Mouse (Mus musculus): ENCODE results near the gene Fam161b. TPM values are rescaled to one million over a fixed set of nuclear protein-coding genes. Genes with fewer than 3 reads are reported as not detected.

Gene Fam161b
- polyA plus RNA-seq, 1 experiment from 2014 or later = 1.0 TPM

DNA sequence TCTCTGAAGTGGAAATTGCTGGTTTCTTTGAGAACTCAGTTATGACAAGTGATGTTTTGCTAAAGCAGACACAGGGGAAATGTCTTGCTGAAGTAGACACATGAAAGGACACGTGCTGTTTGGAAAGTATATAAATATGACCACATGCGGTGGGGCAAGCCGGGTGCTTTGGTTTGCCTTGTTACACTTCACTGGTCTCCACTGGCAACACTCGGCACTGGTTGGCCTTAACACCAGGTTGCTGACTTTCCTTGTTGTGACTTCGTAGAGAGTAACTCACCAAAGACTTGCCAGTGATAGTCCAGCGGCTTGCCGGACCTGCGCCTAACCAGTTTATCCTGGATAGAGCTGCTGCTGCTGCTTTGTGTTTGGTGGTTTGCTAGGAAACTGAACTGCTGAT, 26.5 kb upstream of the Fam161b start:
- Histone ChIP-seq H3K9me3 (replicated peaks; ENCODE audit: control insufficient read depth, low read length) (no peaks in the 10 kb centered on the region), H3K9ac (ENCODE audit: low read depth, low read length) (no peak overlapping the region), H3K27ac (ENCODE audit: low read length) (no peak overlapping the region), H3K4me1 (ENCODE audit: control insufficient read depth, low read depth, low read length) (peaks cover 11% of the 10 kb centered on the region), H3K27me3 (ENCODE audit: control insufficient read depth, insufficient read depth, low read depth, low read length) (no peaks in the 10 kb centered on the region), H3K4me2 (ENCODE audit: low read depth, low read length) (no peak overlapping the region), H3K36me3 (ENCODE audit: control insufficient read depth, insufficient read depth) (no peaks in the 10 kb centered on the region; the same call in 1 of the 2 replicates), H3K4me3 (ENCODE audit: low read depth, low read length) (no peak overlapping the region)
- ATAC-seq (ENCODE audit: low read depth) = no peak
- WGBS (ENCODE audit: insufficient replicate concordance) = 84% methylated on average over 8 of the region's 8 CpGs

DNA sequence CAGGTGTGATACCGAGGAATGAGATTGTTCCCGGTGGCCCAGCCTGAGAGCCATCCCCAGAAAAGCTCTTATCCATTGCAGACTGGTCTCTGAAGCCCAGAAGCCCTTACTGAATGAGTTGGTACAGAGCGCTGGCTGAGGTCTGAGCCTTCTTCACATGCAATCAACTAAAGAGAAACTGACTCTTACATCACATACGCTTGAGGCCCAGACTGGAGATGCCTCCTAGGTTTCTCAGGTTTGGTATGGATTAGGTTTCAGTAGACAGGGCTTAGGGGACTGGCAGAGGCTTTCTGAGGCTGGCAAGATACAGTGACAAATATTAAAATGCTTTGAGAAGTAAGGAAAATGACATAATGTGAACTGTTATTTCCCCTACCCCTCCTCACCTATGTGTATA, 23.8 kb upstream of the Fam161b start:
- Histone ChIP-seq H3K36me3 (ENCODE audit: control insufficient read depth, insufficient read depth) (peaks cover 3% of the 10 kb centered on the region; the same call in 1 of the 2 replicates), H3K4me2 (ENCODE audit: low read depth, low read length) (no peak overlapping the region), H3K9me3 (replicated peaks; ENCODE audit: control insufficient read depth, low read length) (no peaks in the 10 kb centered on the region), H3K4me3 (ENCODE audit: low read depth, low read length) (no peak overlapping the region), H3K27ac (ENCODE audit: low read length) (peak overlapping the region; percentile 33; the same call in 1 of the 2 replicates), H3K27me3 (ENCODE audit: control insufficient read depth, insufficient read depth, low read depth, low read length) (no peaks in the 10 kb centered on the region), H3K4me1 (ENCODE audit: control insufficient read depth, low read depth, low read length) (peaks cover 11% of the 10 kb centered on the region), H3K9ac (ENCODE audit: low read depth, low read length) (no peak overlapping the region)
- ATAC-seq (ENCODE audit: low read depth) = no peak
- 79% methylated on average over 4 of the region's 4 CpGs for WGBS (ENCODE audit: insufficient replicate concordance)

DNA sequence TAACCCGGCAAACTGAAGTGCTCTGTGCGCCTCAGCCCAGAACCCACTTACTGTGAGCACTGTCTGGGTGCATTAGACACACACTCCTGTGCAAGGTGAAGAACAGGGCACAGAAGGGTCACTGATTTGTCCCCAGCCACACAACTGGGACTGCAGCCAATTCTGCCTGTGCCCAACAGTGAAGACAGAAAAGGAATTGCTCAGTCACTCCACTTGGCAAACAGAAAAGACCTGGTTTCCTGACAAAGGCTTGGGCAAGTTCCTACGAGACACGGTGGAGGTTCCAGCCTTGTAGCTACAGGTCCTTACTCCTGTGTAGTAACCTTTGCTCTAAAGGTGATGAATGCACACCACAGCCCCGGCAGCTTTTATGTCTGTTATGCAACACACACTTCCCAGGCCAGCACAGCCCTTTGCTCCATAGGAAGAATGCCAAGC, 23.0 kb upstream of the Fam161b start:
- 54% methylated on average over 5 of the region's 5 CpGs for WGBS (ENCODE audit: insufficient replicate concordance)
- peaks cover 3% of the 10 kb centered on the region; the same call in 1 of the 2 replicates for H3K36me3 ChIP-seq (ENCODE audit: control insufficient read depth, insufficient read depth)
- no peaks in the 10 kb centered on the region for H3K27me3 ChIP-seq (ENCODE audit: control insufficient read depth, insufficient read depth, low read depth, low read length)
- peaks cover 11% of the 10 kb centered on the region for H3K4me1 ChIP-seq (ENCODE audit: control insufficient read depth, low read depth, low read length)
- H3K4me2 ChIP-seq (ENCODE audit: low read depth, low read length) = no peak overlapping the region
- no peak overlapping the region for H3K9ac ChIP-seq (ENCODE audit: low read depth, low read length)
- peak; percentile 83 for ATAC-seq (ENCODE audit: low read depth)
- H3K27ac ChIP-seq (ENCODE audit: low read length) = peak overlapping the region; percentile 28
- no peaks in the 10 kb centered on the region for H3K9me3 ChIP-seq (replicated peaks; ENCODE audit: control insufficient read depth, low read length)
- no peak overlapping the region for H3K4me3 ChIP-seq (ENCODE audit: low read depth, low read length)

DNA sequence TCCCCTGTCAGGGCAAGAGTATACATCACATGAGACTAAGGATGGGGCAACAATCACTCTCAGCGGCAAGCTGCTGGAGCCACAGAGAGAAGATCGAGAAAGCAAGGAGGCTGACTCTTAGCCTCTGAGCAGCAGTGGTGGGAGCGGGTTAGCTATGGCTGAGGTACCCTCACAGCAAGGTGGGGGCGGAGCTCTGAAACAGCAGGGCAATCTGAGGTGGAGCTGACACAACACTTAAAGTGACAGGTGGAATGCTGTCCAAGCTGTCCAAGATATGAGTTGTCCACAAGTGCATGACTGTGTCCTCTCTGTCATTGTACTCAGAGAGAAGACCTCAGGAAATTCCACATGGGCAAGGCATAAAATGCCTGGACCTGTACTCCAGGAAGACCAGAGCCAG, 20.7 kb upstream of the Fam161b start:
- Histone ChIP-seq H3K9me3 (replicated peaks; ENCODE audit: control insufficient read depth, low read length) (no peaks in the 10 kb centered on the region), H3K4me1 (ENCODE audit: control insufficient read depth, low read depth, low read length) (peaks cover 2% of the 10 kb centered on the region; the same call in 1 of the 2 replicates), H3K27ac (ENCODE audit: low read length) (no peak overlapping the region), H3K9ac (ENCODE audit: low read depth, low read length) (no peak overlapping the region), H3K4me3 (ENCODE audit: low read depth, low read length) (no peak overlapping the region), H3K27me3 (ENCODE audit: control insufficient read depth, insufficient read depth, low read depth, low read length) (no peaks in the 10 kb centered on the region), H3K36me3 (ENCODE audit: control insufficient read depth, insufficient read depth) (peaks cover 3% of the 10 kb centered on the region; the same call in 1 of the 2 replicates), H3K4me2 (ENCODE audit: low read depth, low read length) (no peak overlapping the region)
- 76% methylated on average over 4 of the region's 4 CpGs for WGBS (ENCODE audit: insufficient replicate concordance)
- no peak for ATAC-seq (ENCODE audit: low read depth)

GRCm38 (mm10) chr12:84373831-84374481, 12.3 kb upstream of the Fam161b start:
- ATAC-seq (ENCODE audit: low read depth) = no peak
- no peak overlapping the region for H3K4me2 ChIP-seq (ENCODE audit: low read depth, low read length)
- no peaks in the 10 kb centered on the region for H3K27me3 ChIP-seq (ENCODE audit: control insufficient read depth, insufficient read depth, low read depth, low read length)
- H3K27ac ChIP-seq (ENCODE audit: low read length) = no peak overlapping the region
- no peak overlapping the region for H3K4me3 ChIP-seq (ENCODE audit: low read depth, low read length)
- H3K4me1 ChIP-seq (ENCODE audit: control insufficient read depth, low read depth, low read length) = no peaks in the 10 kb centered on the region
- 72% methylated on average over 6 of the region's 6 CpGs for WGBS (ENCODE audit: insufficient replicate concordance)
- no peak overlapping the region for H3K9ac ChIP-seq (ENCODE audit: low read depth, low read length)
- no peaks in the 10 kb centered on the region for H3K9me3 ChIP-seq (replicated peaks; ENCODE audit: control insufficient read depth, low read length)
- H3K36me3 ChIP-seq (ENCODE audit: control insufficient read depth, insufficient read depth) = peaks cover 25% of the 10 kb centered on the region

DNA sequence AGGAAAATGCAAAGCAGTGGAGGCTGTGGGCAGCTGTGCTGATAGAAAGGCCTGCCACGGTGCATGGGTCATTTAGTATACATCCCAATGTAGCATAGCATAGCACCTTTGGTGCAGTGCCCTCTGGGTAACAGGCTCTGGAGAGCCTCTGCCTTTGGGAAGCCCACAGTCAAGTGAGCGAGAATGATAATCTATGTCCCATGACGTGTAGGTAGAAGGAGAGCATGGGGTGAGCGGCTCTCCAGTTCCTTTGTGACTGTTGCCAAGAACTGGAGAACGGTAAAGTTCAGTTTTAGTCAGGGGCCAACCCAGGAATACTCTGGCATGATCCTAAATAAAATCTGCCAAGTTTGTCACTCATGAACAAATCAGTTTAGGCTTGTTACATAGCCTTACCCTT, 10.0 kb upstream of the Fam161b start:
- H3K27ac ChIP-seq (ENCODE audit: low read length) = no peak overlapping the region
- ATAC-seq (ENCODE audit: low read depth) = no peak
- H3K27me3 ChIP-seq (ENCODE audit: control insufficient read depth, insufficient read depth, low read depth, low read length) = no peaks in the 10 kb centered on the region
- H3K4me3 ChIP-seq (ENCODE audit: low read depth, low read length) = no peak overlapping the region
- H3K4me2 ChIP-seq (ENCODE audit: low read depth, low read length) = no peak overlapping the region
- H3K36me3 ChIP-seq (ENCODE audit: control insufficient read depth, insufficient read depth) = peaks cover 35% of the 10 kb centered on the region
- no peak overlapping the region for H3K9ac ChIP-seq (ENCODE audit: low read depth, low read length)
- WGBS (ENCODE audit: insufficient replicate concordance) = 80% methylated on average over 5 of the region's 5 CpGs
- H3K4me1 ChIP-seq (ENCODE audit: control insufficient read depth, low read depth, low read length) = peaks cover 4% of the 10 kb centered on the region; the same call in 1 of the 2 replicates
- no peaks in the 10 kb centered on the region for H3K9me3 ChIP-seq (replicated peaks; ENCODE audit: control insufficient read depth, low read length)

GRCm38 (mm10) chr12:84366971-84367370, 5.3 kb upstream of the Fam161b start:
- no peak for ATAC-seq (ENCODE audit: low read depth)
- H3K27ac ChIP-seq (ENCODE audit: low read length) = no peak overlapping the region
- H3K27me3 ChIP-seq (ENCODE audit: control insufficient read depth, insufficient read depth, low read depth, low read length) = no peaks in the 10 kb centered on the region
- no peaks in the 10 kb centered on the region for H3K9me3 ChIP-seq (replicated peaks; ENCODE audit: control insufficient read depth, low read length)
- peaks cover 23% of the 10 kb centered on the region for H3K36me3 ChIP-seq (ENCODE audit: control insufficient read depth, insufficient read depth)
- peaks cover 20% of the 10 kb centered on the region for H3K4me1 ChIP-seq (ENCODE audit: control insufficient read depth, low read depth, low read length)
- no peak overlapping the region for H3K4me3 ChIP-seq (ENCODE audit: low read depth, low read length)
- 39% methylated on average over 9 of the region's 9 CpGs for WGBS (ENCODE audit: insufficient replicate concordance)
- H3K4me2 ChIP-seq (ENCODE audit: low read depth, low read length) = no peak overlapping the region
- no peak overlapping the region for H3K9ac ChIP-seq (ENCODE audit: low read depth, low read length)

DNA sequence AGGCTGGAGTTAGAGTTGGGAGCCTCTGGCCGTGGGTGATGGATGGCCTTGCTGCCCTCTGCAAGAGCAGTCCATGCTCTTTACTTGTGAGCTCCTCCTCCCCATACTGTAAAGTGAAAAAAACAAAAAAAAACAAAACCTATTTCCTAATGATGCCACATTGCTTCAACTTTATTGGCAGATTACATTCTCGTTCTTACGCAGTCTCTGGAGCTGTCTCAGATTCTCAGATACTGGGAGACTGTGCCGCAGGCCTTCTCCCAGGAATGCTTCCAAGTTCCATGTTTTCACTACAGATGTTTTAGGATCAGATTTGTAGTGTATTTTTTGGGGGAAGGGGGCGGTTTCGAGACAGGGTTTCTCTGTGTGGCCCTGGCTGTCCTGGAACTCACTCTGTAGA, 3.5 kb upstream of the Fam161b start:
- Histone ChIP-seq H3K4me2 (ENCODE audit: low read depth, low read length) (no peak overlapping the region), H3K9ac (ENCODE audit: low read depth, low read length) (no peak overlapping the region), H3K27me3 (ENCODE audit: control insufficient read depth, insufficient read depth, low read depth, low read length) (no peaks in the 10 kb centered on the region), H3K4me3 (ENCODE audit: low read depth, low read length) (no peak overlapping the region), H3K4me1 (ENCODE audit: control insufficient read depth, low read depth, low read length) (peaks cover 31% of the 10 kb centered on the region), H3K36me3 (ENCODE audit: control insufficient read depth, insufficient read depth) (peaks cover 11% of the 10 kb centered on the region), H3K27ac (ENCODE audit: low read length) (no peak overlapping the region), H3K9me3 (replicated peaks; ENCODE audit: control insufficient read depth, low read length) (no peaks in the 10 kb centered on the region)
- no peak for ATAC-seq (ENCODE audit: low read depth)
- 80% methylated on average over 6 of the region's 6 CpGs for WGBS (ENCODE audit: insufficient replicate concordance)

GRCm38 (mm10) chr12:84364291-84364690, 2.7 kb upstream of the Fam161b start:
- no peak overlapping the region for H3K27ac ChIP-seq (ENCODE audit: low read length)
- ATAC-seq (ENCODE audit: low read depth) = no peak
- H3K9me3 ChIP-seq (replicated peaks; ENCODE audit: control insufficient read depth, low read length) = no peaks in the 10 kb centered on the region
- WGBS (ENCODE audit: insufficient replicate concordance) = 66% methylated on average over 9 of the region's 9 CpGs
- peaks cover 37% of the 10 kb centered on the region for H3K4me1 ChIP-seq (ENCODE audit: control insufficient read depth, low read depth, low read length)
- H3K27me3 ChIP-seq (ENCODE audit: control insufficient read depth, insufficient read depth, low read depth, low read length) = no peaks in the 10 kb centered on the region
- peaks cover 11% of the 10 kb centered on the region for H3K36me3 ChIP-seq (ENCODE audit: control insufficient read depth, insufficient read depth)
- H3K9ac ChIP-seq (ENCODE audit: low read depth, low read length) = no peak overlapping the region
- no peak overlapping the region for H3K4me3 ChIP-seq (ENCODE audit: low read depth, low read length)
- H3K4me2 ChIP-seq (ENCODE audit: low read depth, low read length) = no peak overlapping the region

Data from liver, embryonic 16.5 days (tissue).